ENCODE assay signal across 8 mouse cellular contexts in genomic region chr11:98788550-98789218, GRCm38 (mm10). TPM values are rescaled to one million over a fixed set of nuclear protein-coding genes. Genes with fewer than 3 reads are reported as not detected.
DNase-seq lines count a peak whose midpoint lies in the region; ATAC-seq and TF ChIP-seq lines count a peak whose summit lies in the region.

No protein-coding gene starts in this region.

- TF ChIP-seq CTCF in CH12.LX (conservative IDR thresholded peaks at IDR 0.05 in 1 of 2, IDR thresholded peaks at IDR 0.05 in 1 of 2; ENCODE audit: low read depth in 2 of 2, low read length in 2 of 2) = peak; percentile 45 to 99; a peak in 3 of 4 replicates
- TF ChIP-seq CTCF in brain, embryonic 14.5 days (IDR thresholded peaks at IDR 0.05; ENCODE audit: borderline replicate concordance, extremely low read depth, insufficient read depth, insufficient read length) = peak; percentile 66; the same call in 1 of the 2 replicates
- peak; percentile 91 for TF ChIP-seq CTCF in stomach, postnatal 0 days (IDR thresholded peaks at IDR 0.05; ENCODE audit: low read depth)

- dilution Hi-C loops in CH12.LX (cut with MboI; ENCODE audit: extremely low pct_ligation_motif_present, extremely low pct_unique_long_range_greater_than_20kb, low sequenced_read_pairs) = no loop called here

- peak; percentile 82 for TF ChIP-seq POLR2A in CH12.LX (IDR thresholded peaks at IDR 0.05; ENCODE audit: low read depth, low read length)
- no peak for TF ChIP-seq POLR2A in brain, embryonic 14.5 days (IDR thresholded peaks at IDR 0.05; ENCODE audit: borderline replicate concordance, extremely low read depth, insufficient read depth, insufficient read length, poor library complexity, severe bottlenecking)

- no peak; the same call in 1 of the 2 replicates for TF ChIP-seq EP300 in CH12.LX (IDR thresholded peaks at IDR 0.05; ENCODE audit: low read length)
- no peak for TF ChIP-seq EP300 in stomach, postnatal 0 days (optimal IDR thresholded peaks at IDR 0.05)

- peaks cover 15% of the 10 kb centered on the region for H3K27me3 ChIP-seq in CH12.LX (replicated peaks)
- H3K27me3 ChIP-seq in erythroblast, embryonic 14.5 days (ENCODE audit: control insufficient read depth) = peaks cover 17% of the 10 kb centered on the region
- H3K27me3 ChIP-seq in heart, embryonic 12.5 days (replicated peaks) = no peaks in the 10 kb centered on the region
- no peaks in the 10 kb centered on the region for H3K27me3 ChIP-seq in kidney, embryonic 16.5 days (ENCODE audit: insufficient read depth, low read length)
- H3K27me3 ChIP-seq in liver, embryonic 15.5 days = peaks cover 10% of the 10 kb centered on the region
- H3K27me3 ChIP-seq in stomach, postnatal 0 days (ENCODE audit: control insufficient read depth, insufficient read depth, low read length) = no peaks in the 10 kb centered on the region

- peaks cover 0 to 2% of the 10 kb centered on the region in 2 experiments for H3K36me3 ChIP-seq in CH12.LX (replicated peaks in 1 of 2; ENCODE audit: control insufficient read depth in 1 of 2, insufficient read depth in 1 of 2, low read length in 1 of 2)
- H3K36me3 ChIP-seq in erythroblast, embryonic 14.5 days (ENCODE audit: control insufficient read depth) = no peaks in the 10 kb centered on the region
- no peaks in the 10 kb centered on the region for H3K36me3 ChIP-seq in heart, embryonic 12.5 days
- no peaks in the 10 kb centered on the region for H3K36me3 ChIP-seq in kidney, embryonic 16.5 days (ENCODE audit: insufficient read depth, low read length)
- H3K36me3 ChIP-seq in liver, embryonic 15.5 days (replicated peaks) = no peaks in the 10 kb centered on the region
- H3K36me3 ChIP-seq in stomach, postnatal 0 days (ENCODE audit: control insufficient read depth, insufficient read depth, low read length) = no peaks in the 10 kb centered on the region

- peak; percentile 84 for ATAC-seq in heart, embryonic 12.5 days (ENCODE audit: insufficient number of reproducible peaks, low FRiP score)
- peak; percentile 76 for ATAC-seq in kidney, embryonic 16.5 days (ENCODE audit: low FRiP score, low TSS enrichment)
- peak; percentile 75 for ATAC-seq in liver, embryonic 15.5 days (ENCODE audit: insufficient read depth)
- peak; percentile 80 for ATAC-seq in stomach, postnatal 0 days (ENCODE audit: low FRiP score, low TSS enrichment)

- peak overlapping the region; percentile 66 to 78 (median 72) for H3K4me3 ChIP-seq in CH12.LX (replicated peaks in 1 of 3; ENCODE audit: low read depth in 2 of 3, low read length in 2 of 3, poor library complexity in 1 of 3)
- H3K4me3 ChIP-seq in erythroblast, embryonic 14.5 days (replicated peaks) = peak overlapping the region; percentile 69
- H3K4me3 ChIP-seq in heart, embryonic 12.5 days = peak overlapping the region; percentile 59
- H3K4me3 ChIP-seq in kidney, embryonic 16.5 days (ENCODE audit: low read length) = peak overlapping the region; percentile 52
- peak overlapping the region; percentile 62 for H3K4me3 ChIP-seq in liver, embryonic 15.5 days (replicated peaks)
- peak overlapping the region; percentile 46 for H3K4me3 ChIP-seq in stomach, postnatal 0 days (ENCODE audit: low read depth, low read length)

- H3K9me3 ChIP-seq in CH12.LX (replicated peaks; ENCODE audit: low read length) = no peaks in the 10 kb centered on the region
- no peaks in the 10 kb centered on the region for H3K9me3 ChIP-seq in erythroblast, embryonic 14.5 days (ENCODE audit: control insufficient read depth, low read length)
- no peaks in the 10 kb centered on the region for H3K9me3 ChIP-seq in heart, embryonic 12.5 days (replicated peaks)
- H3K9me3 ChIP-seq in kidney, embryonic 16.5 days (ENCODE audit: low read length) = no peaks in the 10 kb centered on the region
- H3K9me3 ChIP-seq in liver, embryonic 15.5 days (replicated peaks) = no peaks in the 10 kb centered on the region
- no peaks in the 10 kb centered on the region for H3K9me3 ChIP-seq in stomach, postnatal 0 days (ENCODE audit: control insufficient read depth, low read length)

- peak; percentile 99 for DNase-seq in CH12.LX (ENCODE audit: extremely low read depth)
- DNase-seq in brain, embryonic 14.5 days (ENCODE audit: low read depth) = peak; percentile 96
- peak; percentile 85 for DNase-seq in neural tube, embryonic 10.5 days (ENCODE audit: extremely low spot score, low spot score)
- DNase-seq in stomach, postnatal 0 days (ENCODE audit: low spot score) = peak; percentile 89

- peak overlapping the region; percentile 81 for H3K9ac ChIP-seq in CH12.LX (ENCODE audit: insufficient read depth, low read depth)
- peak overlapping the region; percentile 81 for H3K9ac ChIP-seq in heart, embryonic 12.5 days
- peak overlapping the region; percentile 69 for H3K9ac ChIP-seq in kidney, embryonic 16.5 days (replicated peaks; ENCODE audit: low read length)
- H3K9ac ChIP-seq in liver, embryonic 15.5 days = peak overlapping the region; percentile 62; the same call in 1 of the 2 replicates
- H3K9ac ChIP-seq in stomach, postnatal 0 days (ENCODE audit: low read length) = peak overlapping the region; percentile 59

- in situ Hi-C loops in CH12.LX (cut with MboI; ENCODE audit: low pct_ligation_motif_present, low pct_unique_long_range_greater_than_20kb, low sequenced_read_pairs) = loop anchor here (5.0 to 10.0 kb wide), 2 partner anchors 64 to 91 kb away; partner anchors contain the start of gene Med24

- H3K4me2 ChIP-seq in CH12.LX (ENCODE audit: insufficient read depth, low read depth, poor library complexity, severe bottlenecking) = peak overlapping the region; percentile 94
- peak overlapping the region; percentile 92 for H3K4me2 ChIP-seq in heart, embryonic 12.5 days
- peak overlapping the region; percentile 78 for H3K4me2 ChIP-seq in kidney, embryonic 16.5 days (replicated peaks; ENCODE audit: low read depth, low read length)
- peak overlapping the region; percentile 91 for H3K4me2 ChIP-seq in liver, embryonic 15.5 days
- peak overlapping the region; percentile 88 for H3K4me2 ChIP-seq in stomach, postnatal 0 days (replicated peaks; ENCODE audit: low read depth)

- H3K79me2 ChIP-seq in CH12.LX (replicated peaks; ENCODE audit: control insufficient read depth, extremely low read depth, insufficient read depth, poor library complexity, severe bottlenecking) = 0 out of 2 replicates have a peak, but pooled peaks cover 3% of the 10 kb centered on the region

- peak; percentile 91 for TF ChIP-seq RAD21 in CH12.LX (IDR thresholded peaks at IDR 0.05; ENCODE audit: low read depth, low read length)

- WGBS in heart, embryonic 12.5 days = 14% methylated on average over 18 of the region's 18 CpGs
- 13% methylated on average over 18 of the region's 18 CpGs for WGBS in kidney, embryonic 16.5 days
- WGBS in liver, embryonic 15.5 days (ENCODE audit: insufficient replicate concordance) = 8% methylated on average over 18 of the region's 18 CpGs
- WGBS in stomach, postnatal 0 days = 5% methylated on average over 18 of the region's 18 CpGs

- peaks cover 2 to 60% of the 10 kb centered on the region in 2 experiments for H3K4me1 ChIP-seq in CH12.LX (ENCODE audit: control insufficient read depth in 1 of 2, insufficient read depth in 2 of 2)
- peaks cover 70% of the 10 kb centered on the region for H3K4me1 ChIP-seq in erythroblast, embryonic 14.5 days (ENCODE audit: control insufficient read depth)
- H3K4me1 ChIP-seq in heart, embryonic 12.5 days (replicated peaks) = peaks cover 52% of the 10 kb centered on the region
- H3K4me1 ChIP-seq in kidney, embryonic 16.5 days (ENCODE audit: insufficient read depth, low read length) = peaks cover 64% of the 10 kb centered on the region
- peaks cover 93% of the 10 kb centered on the region for H3K4me1 ChIP-seq in liver, embryonic 15.5 days (replicated peaks)
- H3K4me1 ChIP-seq in stomach, postnatal 0 days (replicated peaks; ENCODE audit: control insufficient read depth, insufficient read depth) = peaks cover 14% of the 10 kb centered on the region

- peak overlapping the region; percentile 58 for H3K27ac ChIP-seq in CH12.LX (ENCODE audit: insufficient read depth, low read depth)
- peak overlapping the region; percentile 96 for H3K27ac ChIP-seq in heart, embryonic 12.5 days (ENCODE audit: poor library complexity, severe bottlenecking)
- H3K27ac ChIP-seq in kidney, embryonic 16.5 days (ENCODE audit: low read length) = peak overlapping the region; percentile 93
- H3K27ac ChIP-seq in liver, embryonic 15.5 days (replicated peaks) = peak overlapping the region; percentile 78
- peak overlapping the region; percentile 85 for H3K27ac ChIP-seq in stomach, postnatal 0 days (replicated peaks)

RNA-seq across cellular contexts. Expression of gene Msl1, which starts 6.6 kb away (rescaled TPM):
- 27.3 and 30.7 TPM in 2 replicates for total RNA-seq in CH12.LX (2012; rRNA removed)
- total RNA-seq in CH12.LX (2014; rRNA removed) = 25.9 and 26.4 TPM in 2 replicates
- polyA plus RNA-seq in CH12.LX (2012; ENCODE audit: insufficient read length, low read depth) = 57.1 and 58.1 TPM in 2 replicates
- 92.1 and 104 TPM in 2 replicates for polyA plus RNA-seq in brain, embryonic 14.5 days (2012; rRNA removed)
- 2.7 TPM in 2 replicates for polyA plus RNA-seq in erythroblast, embryonic 14.5 days (2012)
- polyA plus RNA-seq in heart, embryonic 12.5 days (2016; fragmentation: Nextera tagmentation; extraction: Ambion mirVana) = 20.3 and 21.4 TPM in 2 replicates
- polyA plus RNA-seq in kidney, embryonic 16.5 days (2015; fragmentation: Nextera tagmentation; extraction: Ambion mirVana) = 23.7 and 24.2 TPM in 2 replicates
- 5.2 and 5.8 TPM in 2 replicates for polyA plus RNA-seq in liver, embryonic 15.5 days (2015; fragmentation: Nextera tagmentation; extraction: Ambion mirVana)
- polyA plus RNA-seq in stomach, postnatal 0 days (2015; fragmentation: Nextera tagmentation; extraction: Ambion mirVana) = 11.3 and 13.8 TPM in 2 replicates

RNA-seq across cellular contexts. Expression of gene Nr1d1, which starts 13.6 kb away (rescaled TPM):
- total RNA-seq in CH12.LX (2012; rRNA removed) (0.21 and 0.25 TPM in 2 replicates), CH12.LX (2014; rRNA removed) (0.17 and 0.39 TPM in 2 replicates)
- 0.95 and 1.4 TPM in 2 replicates for polyA plus RNA-seq in CH12.LX (2012; ENCODE audit: insufficient read length, low read depth)
- 3.6 and 4.1 TPM in 2 replicates for polyA plus RNA-seq in brain, embryonic 14.5 days (2012; rRNA removed)
- polyA plus RNA-seq in erythroblast, embryonic 14.5 days (2012) = 0.22 and 0.29 TPM in 2 replicates
- 6.4 TPM in 2 replicates for polyA plus RNA-seq in heart, embryonic 12.5 days (2016; fragmentation: Nextera tagmentation; extraction: Ambion mirVana)
- polyA plus RNA-seq in kidney, embryonic 16.5 days (2015; fragmentation: Nextera tagmentation; extraction: Ambion mirVana) = 2.2 and 2.4 TPM in 2 replicates
- 0.63 and 0.85 TPM in 2 replicates for polyA plus RNA-seq in liver, embryonic 15.5 days (2015; fragmentation: Nextera tagmentation; extraction: Ambion mirVana)
- polyA plus RNA-seq in stomach, postnatal 0 days (2015; fragmentation: Nextera tagmentation; extraction: Ambion mirVana) = 7.5 and 7.9 TPM in 2 replicates

RNA-seq across cellular contexts. Expression of gene Casc3, which starts 16.0 kb away (rescaled TPM):
- total RNA-seq in CH12.LX (2012; rRNA removed) (16.7 and 18.3 TPM in 2 replicates), CH12.LX (2014; rRNA removed) (14.4 and 14.7 TPM in 2 replicates)
- 71.7 and 93.0 TPM in 2 replicates for polyA plus RNA-seq in CH12.LX (2012; ENCODE audit: insufficient read length, low read depth)
- polyA plus RNA-seq in brain, embryonic 14.5 days (2012; rRNA removed) = 66.6 and 74.3 TPM in 2 replicates
- 2.6 and 3.3 TPM in 2 replicates for polyA plus RNA-seq in erythroblast, embryonic 14.5 days (2012)
- polyA plus RNA-seq in heart, embryonic 12.5 days (2016; fragmentation: Nextera tagmentation; extraction: Ambion mirVana) = 31.8 and 33.3 TPM in 2 replicates
- polyA plus RNA-seq in kidney, embryonic 16.5 days (2015; fragmentation: Nextera tagmentation; extraction: Ambion mirVana) = 36.2 and 41.0 TPM in 2 replicates
- polyA plus RNA-seq in liver, embryonic 15.5 days (2015; fragmentation: Nextera tagmentation; extraction: Ambion mirVana) = 14.4 and 16.2 TPM in 2 replicates
- polyA plus RNA-seq in stomach, postnatal 0 days (2015; fragmentation: Nextera tagmentation; extraction: Ambion mirVana) = 12.4 and 14.8 TPM in 2 replicates

RNA-seq across cellular contexts. Expression of gene Rapgefl1, which starts 47.9 kb away (rescaled TPM):
- total RNA-seq in CH12.LX (2012; rRNA removed) (0.04 and 0.08 TPM in 2 replicates), CH12.LX (2014; rRNA removed) (0.11 TPM in 1 of 2 replicates, not detected in the other)
- polyA plus RNA-seq in CH12.LX (2012; ENCODE audit: insufficient read length, low read depth) = 0.25 and 0.29 TPM in 2 replicates
- polyA plus RNA-seq in brain, embryonic 14.5 days (2012; rRNA removed) = 22.0 and 33.5 TPM in 2 replicates
- not detected in 2 replicates for polyA plus RNA-seq in erythroblast, embryonic 14.5 days (2012)
- polyA plus RNA-seq in heart, embryonic 12.5 days (2016; fragmentation: Nextera tagmentation; extraction: Ambion mirVana) = 0.51 and 1.0 TPM in 2 replicates
- 1.8 and 2.0 TPM in 2 replicates for polyA plus RNA-seq in kidney, embryonic 16.5 days (2015; fragmentation: Nextera tagmentation; extraction: Ambion mirVana)
- 0.24 and 0.28 TPM in 2 replicates for polyA plus RNA-seq in liver, embryonic 15.5 days (2015; fragmentation: Nextera tagmentation; extraction: Ambion mirVana)
- polyA plus RNA-seq in stomach, postnatal 0 days (2015; fragmentation: Nextera tagmentation; extraction: Ambion mirVana) = 6.9 and 7.7 TPM in 2 replicates

RNA-seq across cellular contexts. Expression of gene Thra, which starts 48.2 kb away (rescaled TPM):
- total RNA-seq in CH12.LX (2012; rRNA removed) = 2.5 and 3.9 TPM in 2 replicates
- 0.81 and 1.1 TPM in 2 replicates for total RNA-seq in CH12.LX (2014; rRNA removed)
- polyA plus RNA-seq in CH12.LX (2012; ENCODE audit: insufficient read length, low read depth) = 3.8 and 4.3 TPM in 2 replicates
- polyA plus RNA-seq in brain, embryonic 14.5 days (2012; rRNA removed) = 600 and 616 TPM in 2 replicates
- polyA plus RNA-seq in erythroblast, embryonic 14.5 days (2012) = 3.2 TPM in 2 replicates
- 27.0 and 29.8 TPM in 2 replicates for polyA plus RNA-seq in heart, embryonic 12.5 days (2016; fragmentation: Nextera tagmentation; extraction: Ambion mirVana)
- 24.4 and 25.9 TPM in 2 replicates for polyA plus RNA-seq in kidney, embryonic 16.5 days (2015; fragmentation: Nextera tagmentation; extraction: Ambion mirVana)
- 7.2 and 7.6 TPM in 2 replicates for polyA plus RNA-seq in liver, embryonic 15.5 days (2015; fragmentation: Nextera tagmentation; extraction: Ambion mirVana)
- polyA plus RNA-seq in stomach, postnatal 0 days (2015; fragmentation: Nextera tagmentation; extraction: Ambion mirVana) = 24.0 and 24.5 TPM in 2 replicates

Comparison
In these comparisons a context has a peak if more than half of its experiments do, and no peak if none do; other contexts are left out.
1. Peak in every context shown above with its lines: DNase-seq, ATAC-seq, H3K4me3 ChIP-seq and H3K27ac ChIP-seq.